Mouse (Mus musculus): ENCODE data around the gene Arih2.

Arih2 gene

GRCm38 (mm10) chr9:108559169-108559568 is 90.0 kb downstream of the Arih2 start:
- DNase-seq, result no peak

All from lung, postnatal 14 days (tissue).